Mouse (Mus musculus): Measurements from ENCODE around the gene 4931406C07Rik.

DNA sequence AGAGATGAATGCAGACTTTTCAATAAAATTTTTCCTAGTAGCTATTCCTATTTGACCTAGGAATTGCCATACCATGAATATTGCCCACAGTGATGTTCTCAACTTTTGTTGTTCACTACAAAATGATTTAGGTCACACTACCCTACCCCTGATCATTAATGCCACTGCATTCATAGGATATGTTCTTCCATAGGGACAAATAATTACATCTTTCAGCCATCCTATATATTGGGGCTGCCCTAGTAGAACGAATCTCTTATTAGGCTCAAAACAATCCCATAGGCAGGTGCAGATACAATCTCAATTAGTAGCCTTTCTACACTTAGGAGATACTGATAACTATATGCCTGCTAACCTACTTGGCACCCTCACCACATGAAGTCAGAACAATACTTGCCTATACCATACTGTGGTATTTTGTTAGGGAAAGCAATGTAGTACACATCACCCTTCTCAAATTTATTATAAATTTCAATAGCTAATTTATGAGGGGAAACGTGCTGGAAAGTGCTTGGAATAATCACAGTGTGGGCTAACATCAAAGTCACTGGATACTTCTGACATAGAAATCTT is 12.0 kb upstream of the 4931406C07Rik start:
- no peak for TF ChIP-seq CTCF (IDR thresholded peaks at IDR 0.05; ENCODE audit: borderline replicate concordance, control insufficient read depth, extremely low read depth, insufficient read depth, low read length, poor library complexity)
- TF ChIP-seq POLR2A (IDR thresholded peaks at IDR 0.05; ENCODE audit: control insufficient read depth, extremely low read depth, insufficient read depth, low read length, poor library complexity), result no peak
